Mouse (Mus musculus) heart, embryonic 11.5 days (tissue): Measurements from ENCODE around the gene Gtf2f1. TPM values are rescaled to one million over a fixed set of nuclear protein-coding genes. Genes with fewer than 3 reads are reported as not detected.
"Not testable (repeated sequence)": the region's sequence is repeated elsewhere in the genome, so short reads cannot be mapped to it uniquely, and the experiment has no call there.

Experiments used
- ATAC-seq: fragments of 200-750 bp; cut with Nextera tagmentation; replicated peaks from 2 replicates; pipeline ENCODE4 v1.8.0; 2017; ENCODE audit warnings: moderate library complexity; ENCODE audit not compliant: insufficient number of reproducible peaks, low FRiP score, low TSS enrichment
- H3K27ac ChIP-seq: fragments of 300-500 bp; sonication (generic); 2 replicates; pipeline ENCODE4 v1.5.1; 2014; ENCODE audit warnings: mild to moderate bottlenecking, low read depth, low read length
- H3K27me3 ChIP-seq: fragments of 300-500 bp; sonication (generic); 2 replicates; pipeline ENCODE4 v1.6.1; 2014; ENCODE audit warnings: mild to moderate bottlenecking, low read length, mixed read lengths; ENCODE audit not compliant: control insufficient read depth, insufficient read depth
- H3K36me3 ChIP-seq: fragments of 300-500 bp; sonication (generic); 2 replicates; pipeline ENCODE4 v1.6.1; 2014; ENCODE audit warnings: mild to moderate bottlenecking, low read length, moderate library complexity, mixed read lengths; ENCODE audit not compliant: control insufficient read depth, insufficient read depth
- H3K4me1 ChIP-seq: fragments of 300-500 bp; sonication (generic); 2 replicates; pipeline ENCODE4 v1.6.1; 2014; ENCODE audit warnings: low read length; ENCODE audit not compliant: control insufficient read depth, insufficient read depth
- H3K4me2 ChIP-seq: fragments of 300-500 bp; sonication (generic); 2 replicates; pipeline ENCODE4 v1.6.1; 2014; ENCODE audit warnings: mild to moderate bottlenecking, moderate library complexity
- H3K4me3 ChIP-seq: fragments of 300-500 bp; sonication (generic); 2 replicates; pipeline ENCODE4 v1.5.1; 2014; ENCODE audit warnings: low read depth, low read length
- H3K9ac ChIP-seq: fragments of 300-500 bp; sonication (generic); 2 replicates; pipeline ENCODE4 v1.6.1; 2014; ENCODE audit warnings: mild to moderate bottlenecking, low read depth, low read length, moderate library complexity
- H3K9me3 ChIP-seq: fragments of 300-500 bp; sonication (generic); replicated peaks from 2 replicates; pipeline ENCODE4 v1.6.1; 2016; ENCODE audit warnings: low read length; ENCODE audit not compliant: control insufficient read depth
- WGBS: fragments of 180-500 bp; shearing (Covaris S2); extraction: QIAGEN DNeasy Blood & Tissue Kit; methylation state at CpG from one replicate; pipeline ENCODE4 v1.1.7; 2014; ENCODE audit not compliant: insufficient replicate concordance; 5-methylcytosine and 5-hydroxymethylcytosine counted together
- polyA plus RNA-seq: library from polyadenylated mRNA; unstranded; fragments of >200 nt; fragmentation: Nextera tagmentation; extraction: Ambion mirVana; gene quantifications from 2 replicates; pipeline ENCODE4 v1.2.1, GENCODE M21; 2014

Gene Gtf2f1
- 40.0 and 41.3 TPM in 2 replicates for polyA plus RNA-seq

GRCm38 (mm10) chr17:57011236-57012141 is at the start of gene Gtf2f1, which contains the start of gene Gm17949:
Gene Gtf2f1, minus strand, starts transcription at chr17:57011288.
Gene Gm17949, plus strand, starts transcription at chr17:57011469.
- peak within 1 kb of the TSS; percentile 84 for H3K4me3 ChIP-seq
- H3K4me1 ChIP-seq, result peaks cover 5% of the 10 kb centered on the region; the same call in 1 of the 2 replicates
- peak; percentile 88 for ATAC-seq
- peak within 1 kb of the TSS; percentile 88 for H3K9ac ChIP-seq
- H3K36me3 ChIP-seq, result 0 out of 2 replicates have a peak, but pooled peaks cover 2% of the 10 kb centered on the region
- peak within 1 kb of the TSS; percentile 84 for H3K27ac ChIP-seq
- no peaks in the 10 kb centered on the region for H3K9me3 ChIP-seq
- H3K4me2 ChIP-seq, result peak within 1 kb of the TSS; percentile 95
- H3K27me3 ChIP-seq, result no peaks in the 10 kb centered on the region
- 1% methylated on average over 51 of the region's 51 CpGs for WGBS

DNA sequence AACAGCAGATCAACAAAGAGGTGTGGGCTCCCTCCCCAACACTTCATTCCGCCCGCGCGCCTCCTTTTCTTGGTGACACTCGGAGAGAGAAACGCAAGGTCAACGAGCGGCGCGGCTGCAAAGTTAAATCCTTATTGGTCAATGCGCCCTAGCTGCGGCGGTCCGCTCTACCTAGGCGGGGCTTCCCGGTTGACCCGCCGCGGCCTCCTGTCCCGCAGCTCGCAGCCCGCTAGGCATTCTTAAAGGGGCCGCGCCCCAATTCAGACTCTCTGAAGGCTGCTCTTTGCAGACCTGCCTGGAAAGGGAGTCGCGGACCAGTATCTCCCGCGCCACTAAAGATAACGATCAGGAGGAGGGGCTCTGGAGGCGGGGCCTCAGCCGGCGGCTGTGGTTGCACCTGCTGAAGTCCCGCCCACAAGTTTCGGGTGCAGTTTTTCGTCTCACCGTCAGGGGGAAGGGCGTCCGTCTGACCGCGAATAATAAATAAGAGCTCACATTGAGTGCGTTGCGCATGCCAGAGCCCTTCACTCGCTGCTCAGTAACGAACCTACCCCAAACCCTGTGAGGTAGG is 49.2 kb upstream of the Gtf2f1 start:
- Histone ChIP-seq H3K4me2 (peak overlapping the region; percentile 91), H3K9me3 (no peaks in the 10 kb centered on the region), H3K4me1 (peaks cover 17% of the 10 kb centered on the region), H3K36me3 (no peaks in the 10 kb centered on the region), H3K4me3 (peak overlapping the region; percentile 81), H3K27ac (peak overlapping the region; percentile 50; the same call in 1 of the 2 replicates), H3K9ac (peak overlapping the region; percentile 86), H3K27me3 (peaks cover 44% of the 10 kb centered on the region)
- under 1% methylated on average over 44 of the region's 44 CpGs for WGBS
- peak; percentile 81 for ATAC-seq

- peak within 1 kb of the TSS; percentile 86 for H3K9ac ChIP-seq
- 1% methylated on average over 35 of the region's 45 CpGs for WGBS
- H3K4me2 ChIP-seq, result peak within 1 kb of the TSS; percentile 91
- H3K4me1 ChIP-seq, result peaks cover 17% of the 10 kb centered on the region
- peak; percentile 62 for ATAC-seq
- H3K4me3 ChIP-seq, result peak within 1 kb of the TSS; percentile 81
- H3K36me3 ChIP-seq, result no peaks in the 10 kb centered on the region
- peaks cover 37% of the 10 kb centered on the region for H3K27me3 ChIP-seq
- no peaks in the 10 kb centered on the region for H3K9me3 ChIP-seq
- H3K27ac ChIP-seq, result peak within 1 kb of the TSS; percentile 50; the same call in 1 of the 2 replicates
Observed at GRCm38 (mm10) chr17:57059486-57059977, 48.4 kb upstream of the Gtf2f1 start, which contains the start of gene Slc25a23. Gene Slc25a23, minus strand, starts transcription at chr17:57059863.

GRCm38 (mm10) chr17:57058891-57059485 is 47.9 kb upstream of the Gtf2f1 start, which contains the start of gene Crb3:
Gene Crb3, plus strand, starts transcription at chr17:57059105.
- Histone ChIP-seq H3K9me3 (no peaks in the 10 kb centered on the region), H3K4me2 (peak within 1 kb of the TSS; percentile 91), H3K36me3 (no peaks in the 10 kb centered on the region), H3K9ac (peak within 1 kb of the TSS; percentile 86), H3K27ac (no peak within 1 kb of the TSS), H3K27me3 (peaks cover 32% of the 10 kb centered on the region), H3K4me1 (peaks cover 17% of the 10 kb centered on the region), H3K4me3 (peak within 1 kb of the TSS; percentile 81)
- 0 out of 2 replicates have a peak, but pooled peaks have one; percentile 7 for ATAC-seq
- 1% methylated on average over 19 of the region's 22 CpGs for WGBS

GRCm38 (mm10) chr17:57056246-57056645 is 45.2 kb upstream of the Gtf2f1 start:
- Histone ChIP-seq H3K36me3 (peaks cover 4% of the 10 kb centered on the region; the same call in 1 of the 2 replicates), H3K4me3 (no peak overlapping the region), H3K4me2 (no peak overlapping the region), H3K27me3 (peaks cover 10% of the 10 kb centered on the region), H3K4me1 (peaks cover 9% of the 10 kb centered on the region; the same call in 1 of the 2 replicates), H3K9ac (no peak overlapping the region), H3K9me3 (no peaks in the 10 kb centered on the region), H3K27ac (no peak overlapping the region)
- WGBS, result 71% methylated on average over 3 of the region's 3 CpGs
- no peak for ATAC-seq

GRCm38 (mm10) chr17:57051679-57052078 is 40.6 kb upstream of the Gtf2f1 start:
- H3K4me3 ChIP-seq, H3K36me3 ChIP-seq, H3K27ac ChIP-seq, ATAC-seq, H3K27me3 ChIP-seq, H3K4me1 ChIP-seq, H3K9me3 ChIP-seq, H3K4me2 ChIP-seq, H3K9ac ChIP-seq: not testable (repeated sequence)
- 80% methylated on average over 4 of the region's 4 CpGs for WGBS

- Histone ChIP-seq H3K4me2 (no peak overlapping the region), H3K9me3 (no peaks in the 10 kb centered on the region), H3K36me3 (peaks cover 6% of the 10 kb centered on the region; the same call in 1 of the 2 replicates), H3K4me3 (no peak overlapping the region), H3K4me1 (no peaks in the 10 kb centered on the region), H3K27me3 (no peaks in the 10 kb centered on the region), H3K27ac (no peak overlapping the region), H3K9ac (no peak overlapping the region)
- ATAC-seq, result no peak
- WGBS, result 85% methylated on average over 3 of the region's 3 CpGs
Observed at GRCm38 (mm10) chr17:57048816-57049215, 37.7 kb upstream of the Gtf2f1 start.

DNA sequence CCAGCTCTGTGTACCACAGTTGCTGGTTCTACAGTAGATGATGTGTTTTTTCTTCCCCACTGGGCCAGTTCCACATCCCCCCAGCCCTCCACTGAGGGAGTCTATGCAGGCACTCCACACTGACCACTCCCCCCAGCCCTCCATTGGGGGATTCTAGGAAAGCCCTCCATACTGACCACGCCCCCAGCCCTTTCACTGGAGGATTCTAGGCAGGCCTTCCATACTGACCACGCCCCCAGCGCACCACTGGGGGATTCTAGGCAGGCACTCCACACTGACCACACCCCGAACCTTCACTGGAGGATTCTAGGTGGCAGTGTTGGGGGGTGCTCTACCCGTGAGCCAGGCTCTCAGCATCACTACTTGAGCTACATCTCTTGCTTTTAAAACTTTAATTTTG is 36.3 kb upstream of the Gtf2f1 start:
- 0 out of 2 replicates have a peak, but pooled peaks have one; percentile 11 for ATAC-seq
- Histone ChIP-seq H3K36me3 (peaks cover 5% of the 10 kb centered on the region; the same call in 1 of the 2 replicates), H3K27ac (no peak overlapping the region), H3K4me3 (no peak overlapping the region), H3K4me2 (no peak overlapping the region), H3K4me1 (peaks cover 3% of the 10 kb centered on the region; the same call in 1 of the 2 replicates), H3K9me3 (no peaks in the 10 kb centered on the region), H3K9ac (no peak overlapping the region), H3K27me3 (no peaks in the 10 kb centered on the region)
- WGBS, result 31% methylated on average over 5 of the region's 5 CpGs
